Mouse (Mus musculus): ENCODE data around the gene Ndc1.
"Not testable (repeated sequence)": the region's sequence is repeated elsewhere in the genome, so short reads cannot be mapped to it uniquely, and the experiment has no call there.

Ndc1 gene

DNA sequence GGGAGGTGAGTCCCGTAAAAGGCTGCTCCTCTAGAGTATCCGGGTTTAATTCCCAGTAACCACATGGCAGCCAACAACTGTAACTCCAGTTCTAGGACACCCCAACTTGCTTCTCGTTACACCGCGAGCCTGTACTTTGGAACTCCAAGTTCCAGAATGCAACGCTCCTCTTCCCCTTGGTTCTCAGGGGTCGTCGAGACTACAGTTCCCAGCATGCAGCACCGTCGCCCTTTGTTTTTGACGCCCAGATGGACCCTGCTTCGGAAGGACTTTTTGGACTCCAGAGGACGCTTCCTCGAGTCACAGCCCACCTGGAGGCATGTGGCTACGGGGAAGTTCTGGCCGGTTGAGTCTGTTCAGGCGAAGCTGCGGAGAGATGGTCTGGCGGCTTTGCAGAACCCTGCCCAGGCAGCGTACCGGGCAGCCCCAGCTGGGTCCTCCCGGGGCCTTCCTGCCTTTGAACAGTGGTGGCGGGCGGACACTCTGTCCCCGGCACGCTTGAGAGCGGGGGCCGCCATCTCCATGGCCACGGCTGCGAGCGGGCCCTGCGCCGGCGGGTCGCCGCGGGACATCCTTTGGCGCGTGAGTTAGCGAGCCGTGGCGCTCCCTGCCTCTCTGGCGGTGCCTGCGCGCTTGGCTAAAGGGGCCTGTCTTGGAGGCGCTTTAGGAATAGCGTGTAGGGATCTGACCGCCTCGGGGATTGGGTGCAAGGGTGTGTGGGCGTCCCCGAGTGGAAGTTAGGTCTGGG lies at the start of gene Ndc1:
Ndc1 (plus strand) TSS at position 218 of the 748 bp plus-strand sequence.
- DNase-seq (ENCODE audit: inconsistent ontology term), result peak; percentile 93

DNA sequence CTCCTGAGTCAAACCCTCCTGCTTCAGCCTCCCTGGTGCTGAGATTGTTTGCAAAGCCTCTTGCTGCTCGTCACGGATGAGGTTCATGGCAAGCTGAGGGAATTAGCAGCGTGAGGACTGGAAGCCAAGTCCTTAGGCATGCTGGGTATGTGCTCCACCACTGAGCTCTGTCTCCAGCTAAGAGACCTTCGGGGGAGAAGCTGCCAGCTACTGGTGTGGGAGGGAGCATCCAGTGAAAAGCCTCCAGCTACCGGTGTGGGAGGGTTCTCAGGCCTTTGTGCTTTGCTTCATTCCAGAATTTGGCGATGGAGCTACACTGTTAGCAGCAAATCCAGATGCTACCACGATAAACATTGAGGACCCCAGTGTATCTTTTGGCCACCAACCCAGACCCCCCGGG lies 48.9 kb upstream of the Ndc1 start:
- DNase-seq (ENCODE audit: inconsistent ontology term), result no peak

DNA sequence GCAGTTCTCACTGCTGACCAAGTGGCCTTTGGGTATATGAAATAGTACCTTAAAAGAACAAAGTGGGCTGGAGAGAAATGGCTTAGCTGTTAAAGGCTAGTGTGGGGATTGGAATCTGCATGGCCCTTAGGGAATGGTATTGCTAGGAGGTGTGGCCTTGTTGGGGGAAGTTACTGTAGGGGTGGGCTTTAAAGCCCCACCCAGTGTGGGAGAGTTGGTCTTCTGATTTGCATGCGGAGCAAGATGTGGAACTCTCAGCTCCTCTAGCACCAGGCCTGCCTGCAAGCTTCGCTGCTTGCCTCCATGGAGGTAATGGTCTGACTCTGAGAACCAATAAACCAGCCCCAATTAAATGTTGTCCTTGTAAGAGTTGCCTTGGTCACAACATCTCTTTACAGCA lies 46.5 kb upstream of the Ndc1 start:
- no peak for DNase-seq (ENCODE audit: inconsistent ontology term)

- DNase-seq (ENCODE audit: inconsistent ontology term), result no peak
These were observed 44.5 kb upstream of the Ndc1 start for GRCm38 (mm10) chr4:107323113-107323512.

DNA sequence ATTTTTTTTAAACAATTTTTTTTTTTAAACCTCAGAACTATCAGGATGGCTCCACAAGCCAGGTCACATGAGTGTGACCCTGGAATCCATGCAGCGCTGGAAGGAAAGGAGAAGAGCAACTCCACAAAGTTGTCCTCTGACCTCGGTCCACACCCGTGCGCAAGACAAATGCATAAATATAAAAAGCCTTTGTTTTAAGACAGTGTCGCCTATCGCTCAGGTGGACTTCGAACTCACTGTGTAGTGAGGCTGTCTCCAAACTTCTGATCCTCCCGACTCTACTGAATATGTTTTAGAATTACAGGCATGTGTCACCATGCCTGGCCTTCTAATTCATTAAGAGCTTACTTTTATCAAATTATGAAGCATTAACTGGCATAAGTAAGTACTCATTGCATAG lies 39.1 kb upstream of the Ndc1 start:
- DNase-seq (ENCODE audit: inconsistent ontology term), result no peak

GRCm38 (mm10) chr4:107333514-107333913 lies 34.1 kb upstream of the Ndc1 start:
- no peak for DNase-seq (ENCODE audit: inconsistent ontology term)

DNA sequence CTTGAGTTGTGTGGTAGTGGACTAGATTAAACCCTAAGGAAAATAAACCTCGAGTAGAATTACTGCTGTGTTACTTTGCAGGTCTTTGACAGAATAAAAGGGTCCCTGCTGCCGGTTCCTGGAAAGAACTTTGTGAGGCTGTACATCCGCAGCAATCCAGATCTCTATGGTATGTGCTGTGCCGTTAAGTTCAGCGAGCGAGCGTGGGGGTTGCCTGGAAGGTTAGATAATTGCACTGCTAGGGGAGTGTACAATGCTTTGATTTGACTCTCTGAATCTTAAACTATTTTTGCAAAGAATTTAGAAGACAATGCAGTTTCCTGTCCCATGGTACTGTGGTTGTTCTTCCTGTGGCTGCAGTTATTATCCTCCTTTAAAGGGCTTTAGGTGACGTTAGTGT lies 31.2 kb upstream of the Ndc1 start:
- DNase-seq (ENCODE audit: inconsistent ontology term), result no peak

GRCm38 (mm10) chr4:107337455-107337854 lies 30.1 kb upstream of the Ndc1 start:
- no peak for DNase-seq (ENCODE audit: inconsistent ontology term)

DNA sequence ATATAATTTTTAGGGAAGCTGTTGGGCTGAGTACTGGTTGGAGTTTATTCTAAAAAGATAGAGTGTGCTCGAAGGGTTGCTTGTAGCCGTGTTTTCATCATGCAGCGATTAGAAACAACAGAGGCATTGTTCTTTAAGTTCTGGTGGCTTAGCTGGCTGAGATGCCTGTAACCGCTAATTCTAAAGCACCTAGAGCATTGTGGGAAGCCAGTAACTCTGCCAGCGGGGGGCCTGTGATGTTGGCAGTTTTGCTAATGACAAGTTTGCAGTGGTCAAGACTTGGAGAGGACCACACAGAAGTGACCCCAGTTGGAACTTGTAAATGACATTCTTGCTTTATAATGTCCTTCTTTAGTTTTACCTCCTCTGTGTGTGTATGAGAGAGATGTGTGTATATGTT lies 26.2 kb upstream of the Ndc1 start:
- DNase-seq (ENCODE audit: inconsistent ontology term), result peak; percentile 82

DNA sequence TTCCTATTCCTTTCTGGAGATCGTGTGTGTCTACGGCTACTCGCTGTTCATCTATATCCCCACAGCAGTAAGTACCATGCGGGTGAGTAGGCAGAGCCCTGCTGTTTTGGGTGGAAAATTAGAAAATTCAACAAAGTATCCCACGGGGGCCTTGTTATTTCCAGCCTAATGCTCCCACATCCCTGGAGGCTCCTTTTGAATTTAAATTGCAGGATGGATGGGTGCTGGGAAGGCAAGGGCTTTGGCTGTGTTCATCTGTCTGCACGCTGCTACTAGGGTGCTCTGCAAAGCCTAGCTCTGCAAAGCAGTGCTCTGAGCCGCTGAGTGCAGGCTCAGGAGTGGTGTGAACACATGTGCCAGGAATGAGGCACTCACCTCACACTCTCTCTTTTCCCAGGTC lies 23.0 kb upstream of the Ndc1 start:
- DNase-seq (ENCODE audit: inconsistent ontology term), result no peak

DNA sequence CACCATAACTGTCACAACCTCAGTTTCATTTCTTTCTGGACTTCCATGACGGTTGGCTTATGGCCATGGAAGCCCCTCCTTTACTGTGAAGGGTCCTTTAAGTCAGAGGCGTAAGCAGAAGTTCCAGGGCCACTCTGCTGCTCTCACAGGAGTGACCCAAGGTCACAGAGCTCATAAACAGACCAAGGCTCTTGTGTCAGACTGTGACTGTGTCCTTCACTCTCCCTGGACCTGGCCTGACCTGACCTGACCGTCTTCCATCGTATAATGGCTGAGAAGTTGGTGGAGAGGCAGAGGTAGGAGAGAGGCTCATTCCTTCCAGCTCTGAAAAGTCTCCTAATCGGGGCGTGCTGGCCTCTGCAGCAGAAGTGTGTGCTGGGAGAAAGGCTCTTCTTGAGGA lies 20.4 kb upstream of the Ndc1 start:
- no peak for DNase-seq (ENCODE audit: inconsistent ontology term)

DNA sequence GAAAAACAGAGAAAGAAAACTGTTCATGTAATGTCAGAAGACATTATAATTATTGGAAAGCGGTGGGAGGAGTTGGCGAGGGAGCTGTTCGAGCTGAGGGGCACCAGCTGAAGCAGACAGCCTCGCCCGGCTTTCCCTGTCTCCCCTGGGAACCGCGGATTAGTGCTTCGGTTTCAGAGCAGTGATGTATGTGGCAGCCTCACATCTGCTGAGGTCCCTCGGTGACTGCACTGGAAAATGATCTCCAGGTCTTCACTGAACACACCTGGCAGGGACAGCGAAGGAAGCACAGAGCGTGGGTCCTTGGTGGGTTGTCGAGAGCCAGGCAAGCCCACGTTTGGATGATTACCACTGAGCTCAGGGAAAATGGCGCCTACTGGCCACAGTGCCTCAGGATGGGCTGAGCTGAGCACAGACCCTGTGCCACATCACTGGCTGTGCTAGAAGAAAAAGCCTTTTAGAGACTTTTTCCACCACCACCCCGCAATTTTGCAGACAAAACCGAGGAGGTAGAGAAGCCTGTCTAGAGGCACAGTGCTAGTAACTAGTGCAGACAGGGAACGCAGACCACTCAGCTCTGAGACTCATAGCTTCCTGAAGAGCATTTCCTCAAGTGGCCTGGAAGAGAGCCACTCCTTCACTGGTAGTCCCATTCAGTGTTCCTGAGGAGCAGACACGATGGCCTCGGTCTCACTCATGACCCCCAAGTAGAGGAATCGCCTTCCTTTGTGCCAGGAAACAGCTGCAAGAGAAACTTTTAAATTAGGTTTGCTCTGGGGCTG lies 18.9 kb upstream of the Ndc1 start:
- no peak for DNase-seq (ENCODE audit: inconsistent ontology term)

- DNase-seq (ENCODE audit: inconsistent ontology term), result peak; percentile 27
These were observed 18.1 kb upstream of the Ndc1 start for GRCm38 (mm10) chr4:107349311-107350008.

- DNase-seq (ENCODE audit: inconsistent ontology term), result no peak
These were observed 16.2 kb upstream of the Ndc1 start for GRCm38 (mm10) chr4:107351368-107351767.

GRCm38 (mm10) chr4:107353612-107354011 lies 14.0 kb upstream of the Ndc1 start:
- no peak for DNase-seq (ENCODE audit: inconsistent ontology term)

GRCm38 (mm10) chr4:107354126-107354525 lies 13.5 kb upstream of the Ndc1 start:
- no peak for DNase-seq (ENCODE audit: inconsistent ontology term)

DNA sequence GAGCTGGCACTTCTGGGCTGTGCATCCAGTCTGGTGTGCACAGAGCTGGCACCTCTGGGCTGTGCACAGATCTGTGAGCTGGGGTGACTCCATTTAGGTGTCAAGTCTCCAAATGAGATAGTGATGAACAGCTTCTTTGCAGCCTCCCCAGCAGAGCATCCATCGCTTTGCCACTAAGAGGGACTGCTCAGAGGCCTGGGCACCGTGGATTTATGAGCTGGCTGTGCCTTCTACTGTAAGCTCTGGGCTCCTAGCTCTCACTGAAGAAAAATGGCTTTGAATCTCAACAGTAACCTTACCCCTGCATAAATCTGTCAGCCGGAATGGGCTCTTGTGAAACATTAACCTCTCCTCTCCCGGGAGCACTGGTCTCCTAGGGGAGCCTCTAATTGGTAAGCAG lies 13.0 kb upstream of the Ndc1 start:
- no peak for DNase-seq (ENCODE audit: inconsistent ontology term)

DNA sequence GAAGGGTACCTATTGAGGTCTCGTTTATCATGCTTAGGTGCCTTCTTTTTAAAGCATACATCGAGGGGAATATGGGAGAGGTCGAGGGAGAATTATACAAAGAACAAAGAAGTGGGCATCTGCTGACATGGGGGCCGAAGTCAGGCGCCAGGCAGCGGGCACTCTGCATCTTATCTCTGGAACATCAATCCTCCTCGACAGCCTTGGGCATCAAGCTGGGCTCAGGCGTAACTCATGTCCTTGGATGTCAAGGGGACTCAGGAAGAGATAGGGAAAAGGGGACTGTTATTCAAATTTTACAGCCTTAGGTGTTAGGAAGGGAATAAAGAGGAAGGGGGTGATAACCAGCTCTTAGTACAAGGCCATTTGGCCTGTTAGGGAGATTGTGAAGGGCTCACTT lies 10.4 kb upstream of the Ndc1 start:
- DNase-seq (ENCODE audit: inconsistent ontology term), result not testable (repeated sequence)

DNA sequence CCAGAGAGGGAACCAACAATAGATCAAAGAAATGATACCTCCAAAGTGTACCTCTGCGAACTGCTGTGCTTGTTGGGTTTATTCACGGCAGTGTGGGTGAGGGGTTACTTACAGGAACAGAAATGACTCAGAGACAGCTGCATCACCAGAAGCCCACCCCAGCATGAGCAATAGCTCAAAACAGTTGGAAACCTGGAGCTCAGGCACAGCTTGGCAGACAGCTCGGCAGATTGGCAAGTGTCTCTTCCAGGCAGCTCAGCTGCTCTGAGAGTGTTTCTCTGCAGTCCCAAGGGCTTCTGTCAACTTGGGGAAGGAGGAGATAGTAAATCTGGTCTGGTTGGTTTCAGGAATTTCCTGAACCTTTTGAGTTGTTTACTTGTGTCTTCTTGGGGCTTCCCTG lies 9.1 kb upstream of the Ndc1 start:
- no peak for DNase-seq (ENCODE audit: inconsistent ontology term)

DNA sequence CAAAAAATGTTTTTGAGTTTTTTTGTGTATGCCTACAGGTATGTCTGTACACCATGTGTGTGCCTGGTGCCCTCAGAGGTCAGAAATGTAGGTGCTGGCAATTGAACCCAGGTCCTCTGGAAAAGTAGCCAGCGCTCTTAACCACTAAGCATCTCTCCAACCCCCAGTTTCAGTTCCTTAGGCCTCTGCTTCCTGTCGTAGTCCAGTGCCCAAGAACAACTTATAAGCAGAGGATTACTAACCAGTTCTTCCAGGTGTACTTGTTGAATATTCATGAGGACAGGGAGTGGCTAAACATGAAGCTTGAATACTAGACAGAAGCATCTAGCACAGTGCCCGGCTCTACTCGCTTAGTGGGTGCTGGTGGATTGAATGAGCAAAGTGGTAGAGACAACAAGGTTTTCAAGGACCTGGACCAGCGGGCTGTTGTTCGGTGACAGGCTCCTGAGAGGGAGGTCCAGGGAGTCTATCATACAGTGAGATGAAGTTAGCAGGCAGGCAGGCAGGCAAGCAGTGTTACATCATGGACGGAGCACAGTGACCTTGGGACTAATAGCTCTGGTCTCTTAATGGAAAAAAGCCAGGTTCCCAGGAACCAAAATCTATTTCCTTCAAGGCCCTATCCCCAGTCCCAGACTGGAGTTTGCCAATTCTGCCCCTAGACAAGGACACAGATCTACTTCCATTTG lies 7.0 kb upstream of the Ndc1 start:
- DNase-seq (ENCODE audit: inconsistent ontology term), result no peak

DNA sequence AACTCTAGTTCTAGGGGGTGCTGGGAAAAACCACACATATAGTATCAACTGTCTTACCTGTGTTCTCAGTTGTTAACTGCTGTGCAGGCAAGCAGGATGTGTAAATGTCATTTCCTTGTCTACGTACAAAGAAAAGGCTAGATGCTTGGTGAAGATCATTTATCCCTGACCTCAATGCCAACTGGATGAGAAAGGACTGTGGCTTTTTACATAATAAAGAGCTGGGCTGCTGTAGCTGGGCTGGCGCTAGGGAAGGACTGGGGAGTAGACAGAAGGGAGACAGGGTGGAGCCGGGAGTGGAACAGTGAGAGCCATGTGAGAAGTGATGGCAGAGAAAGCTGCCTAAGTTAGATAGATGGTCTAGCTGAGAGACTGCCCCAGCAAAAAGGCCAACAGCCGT lies 4.8 kb upstream of the Ndc1 start:
- DNase-seq (ENCODE audit: inconsistent ontology term), result no peak

GRCm38 (mm10) chr4:107363573-107363972 lies 4.0 kb upstream of the Ndc1 start:
- DNase-seq (ENCODE audit: inconsistent ontology term), result no peak
